Mouse (Mus musculus) intestine, embryonic 14.5 days (tissue): ENCODE data around the gene Zc3h7a. TPM values are rescaled to one million over a fixed set of nuclear protein-coding genes. Genes with fewer than 3 reads are reported as not detected.

Experiments used
- ATAC-seq: fragments of 200-750 bp; cut with Nextera tagmentation; replicated peaks from 2 replicates; pipeline ENCODE4 v1.8.0; 2017; ENCODE audit warnings: low read depth, moderate number of reproducible peaks, moderate TSS enrichment, moderate library complexity; ENCODE audit not compliant: low FRiP score, low TSS enrichment
- DNase-seq: peaks from one replicate; pipeline ENCODE4 v3.0.0-alpha.2; 2018; ENCODE audit warnings: low spot score
- H3K27ac ChIP-seq: fragments of 300-500 bp; sonication (generic); 2 replicates; pipeline ENCODE4 v1.5.1; 2014; ENCODE audit warnings: low read depth, mild to moderate bottlenecking, control low read depth
- H3K27me3 ChIP-seq: fragments of 300-500 bp; sonication (generic); replicated peaks from 2 replicates; pipeline ENCODE4 v1.6.1; 2014; ENCODE audit warnings: low read length, control low read depth; ENCODE audit not compliant: control insufficient read depth, insufficient read depth
- H3K36me3 ChIP-seq: fragments of 300-500 bp; sonication (generic); 2 replicates; pipeline ENCODE4 v1.6.1; 2014; ENCODE audit warnings: low read length, control low read depth; ENCODE audit not compliant: control insufficient read depth, insufficient read depth
- H3K4me1 ChIP-seq: fragments of 300-500 bp; sonication (generic); replicated peaks from 2 replicates; pipeline ENCODE4 v1.6.1; 2014; ENCODE audit warnings: low read length, control low read depth, mixed read lengths; ENCODE audit not compliant: control insufficient read depth, insufficient read depth
- H3K4me2 ChIP-seq: fragments of 300-500 bp; sonication (generic); 2 replicates; pipeline ENCODE4 v1.6.1; 2014; ENCODE audit warnings: low read length
- H3K4me3 ChIP-seq: fragments of 300-500 bp; sonication (generic); 2 replicates; pipeline ENCODE4 v1.5.1; 2014; ENCODE audit warnings: low read depth, low read length, control low read depth, mixed read lengths
- H3K9ac ChIP-seq: fragments of 300-500 bp; sonication (generic); 2 replicates; pipeline ENCODE4 v1.6.1; 2014; ENCODE audit warnings: mild to moderate bottlenecking, low read length
- H3K9me3 ChIP-seq: fragments of 300-500 bp; sonication (generic); 2 replicates; pipeline ENCODE4 v1.6.1; 2016; ENCODE audit warnings: low read length, control low read depth; ENCODE audit not compliant: control insufficient read depth
- WGBS: fragments of 180-500 bp; shearing (Covaris S2); extraction: QIAGEN DNeasy Blood & Tissue Kit; methylation state at CpG from one replicate; pipeline ENCODE4 v1.1.7; 2014; 5-methylcytosine and 5-hydroxymethylcytosine counted together
- polyA plus RNA-seq: library from polyadenylated mRNA; unstranded; fragments of >200 nt; fragmentation: Nextera tagmentation; extraction: Ambion mirVana; gene quantifications from 2 replicates; pipeline ENCODE4 v1.2.1, GENCODE M21; 2014

Gene Zc3h7a
- polyA plus RNA-seq = 94.7 and 107 TPM in 2 replicates

GRCm38 (mm10) chr16:11176208-11176883 is at the start of gene Zc3h7a:
Gene Zc3h7a, minus strand, starts transcription at chr16:11176393.
- ATAC-seq (peak; percentile 93), DNase-seq (peak; percentile 92)
- H3K27me3 ChIP-seq = no peaks in the 10 kb centered on the region
- peak within 1 kb of the TSS; percentile 84 for H3K4me2 ChIP-seq
- no peaks in the 10 kb centered on the region for H3K36me3 ChIP-seq
- H3K4me3 ChIP-seq = peak within 1 kb of the TSS; percentile 97
- WGBS = under 1% methylated on average over 55 of the region's 57 CpGs
- no peaks in the 10 kb centered on the region; the same call in none of the 2 replicates for H3K4me1 ChIP-seq
- peak within 1 kb of the TSS; percentile 85 for H3K9ac ChIP-seq
- no peaks in the 10 kb centered on the region for H3K9me3 ChIP-seq
- peak within 1 kb of the TSS; percentile 84 for H3K27ac ChIP-seq

- Histone ChIP-seq H3K27me3 (no peaks in the 10 kb centered on the region), H3K4me3 (no peak overlapping the region), H3K9me3 (no peaks in the 10 kb centered on the region), H3K4me1 (no peaks in the 10 kb centered on the region), H3K9ac (no peak overlapping the region), H3K4me2 (no peak overlapping the region), H3K27ac (no peak overlapping the region), H3K36me3 (peaks cover 79% of the 10 kb centered on the region)
- DNase-seq (no peak), ATAC-seq (no peak)
- WGBS = 85% methylated on average over 3 of the region's 3 CpGs
Observed at GRCm38 (mm10) chr16:11217801-11218200, 41.6 kb upstream of the Zc3h7a start.

- H3K27me3 ChIP-seq = no peaks in the 10 kb centered on the region
- peaks cover 19% of the 10 kb centered on the region for H3K4me1 ChIP-seq
- DNase-seq = no peak
- peaks cover 52% of the 10 kb centered on the region for H3K36me3 ChIP-seq
- ATAC-seq = peak; percentile 42
- H3K27ac ChIP-seq = peak overlapping the region; percentile 80
- H3K4me3 ChIP-seq = peak overlapping the region; percentile 56
- H3K4me2 ChIP-seq = peak overlapping the region; percentile 96
- no peaks in the 10 kb centered on the region for H3K9me3 ChIP-seq
- peak overlapping the region; percentile 78 for H3K9ac ChIP-seq
- 6% methylated on average over 24 of the region's 24 CpGs for WGBS
Observed at GRCm38 (mm10) chr16:11203600-11204390, 27.6 kb upstream of the Zc3h7a start.

- ATAC-seq = peak; percentile 99
- Histone ChIP-seq H3K27ac (peak within 1 kb of the TSS; percentile 80), H3K4me3 (peak within 1 kb of the TSS; percentile 56), H3K9ac (peak within 1 kb of the TSS; percentile 78), H3K4me2 (peak within 1 kb of the TSS; percentile 96), H3K4me1 (peaks cover 19% of the 10 kb centered on the region), H3K9me3 (no peaks in the 10 kb centered on the region), H3K36me3 (peaks cover 53% of the 10 kb centered on the region), H3K27me3 (no peaks in the 10 kb centered on the region)
- DNase-seq = peak; percentile 99
- whole genome bisulfite sequencing = under 1% methylated on average over 68 of the region's 68 CpGs
Observed at GRCm38 (mm10) chr16:11202571-11203554, 26.7 kb upstream of the Zc3h7a start, which contains the start of gene Rsl1d1. Gene Rsl1d1, minus strand, starts transcription at chr16:11203331.

- ATAC-seq = no peak
- Histone ChIP-seq H3K4me2 (peak overlapping the region; percentile 96), H3K36me3 (peaks cover 55% of the 10 kb centered on the region), H3K27me3 (no peaks in the 10 kb centered on the region), H3K9me3 (no peaks in the 10 kb centered on the region), H3K9ac (peak overlapping the region; percentile 78), H3K27ac (no peak overlapping the region), H3K4me1 (peaks cover 19% of the 10 kb centered on the region), H3K4me3 (peak overlapping the region; percentile 56)
- DNase-seq = no peak
- WGBS = 71% methylated on average over 6 of the region's 6 CpGs
Observed at GRCm38 (mm10) chr16:11201740-11202394, 25.7 kb upstream of the Zc3h7a start.

- no peaks in the 10 kb centered on the region for H3K27me3 ChIP-seq
- H3K4me3 ChIP-seq = no peak overlapping the region
- H3K4me2 ChIP-seq = no peak overlapping the region
- H3K36me3 ChIP-seq = peaks cover 63% of the 10 kb centered on the region
- no peak overlapping the region for H3K9ac ChIP-seq
- WGBS = 88% methylated on average over 3 of the region's 3 CpGs
- H3K4me1 ChIP-seq = peaks cover 19% of the 10 kb centered on the region
- no peak overlapping the region for H3K27ac ChIP-seq
- no peaks in the 10 kb centered on the region for H3K9me3 ChIP-seq
- no peak for DNase-seq
- no peak for ATAC-seq
Observed at GRCm38 (mm10) chr16:11200247-11200646, 24.1 kb upstream of the Zc3h7a start.

GRCm38 (mm10) chr16:11198467-11198866 is 22.3 kb upstream of the Zc3h7a start:
- no peak for DNase-seq
- H3K4me2 ChIP-seq = no peak overlapping the region
- peaks cover 81% of the 10 kb centered on the region for H3K36me3 ChIP-seq
- peaks cover 7% of the 10 kb centered on the region for H3K4me1 ChIP-seq
- H3K27ac ChIP-seq = no peak overlapping the region
- no peaks in the 10 kb centered on the region for H3K27me3 ChIP-seq
- no peak overlapping the region for H3K9ac ChIP-seq
- no peaks in the 10 kb centered on the region for H3K9me3 ChIP-seq
- H3K4me3 ChIP-seq = no peak overlapping the region
- ATAC-seq = no peak
- 60% methylated on average over 2 of the region's 2 CpGs for WGBS
